Mouse (Mus musculus) C2C12 (cell line): ENCODE measurements around the gene Sh2d1b2. TPM values are rescaled to one million over a fixed set of nuclear protein-coding genes. Genes with fewer than 3 reads are reported as not detected.

Source experiments
- H3K27me3 ChIP-seq: one replicate; pipeline ENCODE4 v1.6.1; 2011; ENCODE audit not compliant: control insufficient read depth, insufficient read depth, insufficient read length
- H3K36me3 ChIP-seq: one replicate; pipeline ENCODE4 v1.6.1; 2011; ENCODE audit not compliant: control insufficient read depth, insufficient read depth
- H3K4me3 ChIP-seq: one replicate; pipeline ENCODE4 v1.5.1; 2011; ENCODE audit warnings: mild to moderate bottlenecking, control low read depth; ENCODE audit not compliant: poor library complexity, insufficient read depth, severe bottlenecking
- H3K79me2 ChIP-seq: one replicate; pipeline ENCODE4 v1.6.1; 2011; ENCODE audit not compliant: control insufficient read depth, insufficient read depth
- H3K79me3 ChIP-seq: one replicate; pipeline ENCODE4 v1.6.1; 2011; ENCODE audit warnings: low read depth, control low read depth
- H3ac ChIP-seq: one replicate; pipeline ENCODE3; 2011; ENCODE audit warnings: low read depth; ENCODE audit not compliant: control insufficient read depth, insufficient read length
- CEBPB ChIP-seq: IDR thresholded peaks from one replicate; pipeline ENCODE4 v1.6.1; 2011; ENCODE audit warnings: low read depth, mild to moderate bottlenecking, control low read depth, moderate library complexity
- CTCF ChIP-seq: IDR thresholded peaks from one replicate; pipeline ENCODE4 v1.5.1; 2011; ENCODE audit not compliant: control insufficient read depth, insufficient read depth, insufficient read length
- FOSL1 ChIP-seq: IDR thresholded peaks from one replicate; pipeline ENCODE4 v1.8.0; 2011; ENCODE audit warnings: mild to moderate bottlenecking, low read length; ENCODE audit not compliant: poor library complexity, insufficient read depth, severe bottlenecking
- MAX ChIP-seq: IDR thresholded peaks from one replicate; pipeline ENCODE4 v1.6.1; 2011; ENCODE audit warnings: mild to moderate bottlenecking, control low read depth
- MYOD1 ChIP-seq: IDR thresholded peaks from one replicate; pipeline ENCODE4 v1.6.1; 2011; ENCODE audit warnings: low read depth; ENCODE audit not compliant: control insufficient read depth, insufficient read length
- MYOG ChIP-seq: IDR thresholded peaks from one replicate; pipeline ENCODE4 v1.6.1; 2011; ENCODE audit not compliant: control insufficient read depth, insufficient read length; ENCODE audit errors: extremely low read depth
- USF1 ChIP-seq: IDR thresholded peaks from one replicate; pipeline ENCODE4 v1.6.1; 2011; ENCODE audit warnings: low read depth, mild to moderate bottlenecking, control low read depth, moderate library complexity
- polyA plus RNA-seq: library from polyadenylated mRNA; unstranded; fragments of >200 nt; fragmentation: generic; extraction: Trizol; gene quantifications from one replicate; pipeline ENCODE4 v1.2.1, GENCODE M21; 2012; ENCODE audit warnings: missing spikeins

The Sh2d1b2 gene
- polyA plus RNA-seq, 1 experiment, result 0.12 TPM

- no peaks in the 10 kb centered on the region for H3K36me3 ChIP-seq
- H3K27me3 ChIP-seq, result peaks cover 46% of the 10 kb centered on the region
- no peaks in the 10 kb centered on the region for H3K79me3 ChIP-seq
- H3K4me3 ChIP-seq, result no peak overlapping the region
- TF ChIP-seq FOSL1, result no peak
- no peak for TF ChIP-seq CTCF
- TF ChIP-seq MAX, result no peak
- TF ChIP-seq MYOD1, result no peak
- no peak for TF ChIP-seq CEBPB
- TF ChIP-seq USF1, result no peak
- no peak for TF ChIP-seq MYOG
- no peaks in the 10 kb centered on the region for H3K79me2 ChIP-seq
- no peak overlapping the region for H3ac ChIP-seq
These were observed 66.9 kb downstream of the Sh2d1b2 start for GRCm38 (mm10) chr1:170299496-170299895.

- Histone ChIP-seq H3K79me2 (no peaks in the 10 kb centered on the region), H3K4me3 (no peak overlapping the region), H3K27me3 (peaks cover 42% of the 10 kb centered on the region), H3K79me3 (no peaks in the 10 kb centered on the region), H3K36me3 (no peaks in the 10 kb centered on the region), H3ac (no peak overlapping the region)
- no peak for TF ChIP-seq MYOG
- TF ChIP-seq FOSL1, result no peak
- TF ChIP-seq MAX, result no peak
- no peak for TF ChIP-seq CEBPB
- TF ChIP-seq CTCF, result no peak
- no peak for TF ChIP-seq MYOD1
- no peak for TF ChIP-seq USF1
These were observed 69.1 kb downstream of the Sh2d1b2 start for GRCm38 (mm10) chr1:170301686-170302085.

GRCm38 (mm10) chr1:170302456-170302855 lies 69.9 kb downstream of the Sh2d1b2 start:
- Histone ChIP-seq H3ac (no peak overlapping the region), H3K36me3 (no peaks in the 10 kb centered on the region)
- TF ChIP-seq MAX (no peak), CEBPB (no peak), USF1 (no peak), MYOG (no peak), CTCF (no peak), MYOD1 (no peak), FOSL1 (no peak)

GRCm38 (mm10) chr1:170303103-170303502 lies 70.6 kb downstream of the Sh2d1b2 start:
- TF ChIP-seq MYOG (no peak), CEBPB (no peak)
- Histone ChIP-seq H3K36me3 (no peaks in the 10 kb centered on the region), H3ac (no peak overlapping the region), H3K4me3 (no peak overlapping the region), H3K79me3 (no peaks in the 10 kb centered on the region), H3K79me2 (no peaks in the 10 kb centered on the region), H3K27me3 (peaks cover 42% of the 10 kb centered on the region)

More at GRCm38 (mm10) chr1:170302456-170302855, 69.9 kb downstream of the Sh2d1b2 start:
- no peaks in the 10 kb centered on the region for H3K79me3 ChIP-seq
- H3K27me3 ChIP-seq, result peaks cover 42% of the 10 kb centered on the region
- H3K79me2 ChIP-seq, result no peaks in the 10 kb centered on the region
- no peak overlapping the region for H3K4me3 ChIP-seq

Other genes with a start within 250 kb of the Sh2d1b2 start
- 13.7 TPM for gene Ddr2, start 122.0 kb upstream of the Sh2d1b2 start, polyA plus RNA-seq
- gene Uap1, start 57.8 kb upstream of the Sh2d1b2 start, polyA plus RNA-seq, result 17.5 TPM
- gene Uhmk1, start 17.4 kb upstream of the Sh2d1b2 start, polyA plus RNA-seq, result 8.7 TPM
- 2.3 TPM for gene Sh2d1b1, start 44.6 kb downstream of the Sh2d1b2 start, polyA plus RNA-seq
- gene Gm7694, start 73.6 kb downstream of the Sh2d1b2 start, polyA plus RNA-seq, result 0.01 TPM
- not detected for gene Spata46, start 76.1 kb downstream of the Sh2d1b2 start, polyA plus RNA-seq